In the genomic region with DNA sequence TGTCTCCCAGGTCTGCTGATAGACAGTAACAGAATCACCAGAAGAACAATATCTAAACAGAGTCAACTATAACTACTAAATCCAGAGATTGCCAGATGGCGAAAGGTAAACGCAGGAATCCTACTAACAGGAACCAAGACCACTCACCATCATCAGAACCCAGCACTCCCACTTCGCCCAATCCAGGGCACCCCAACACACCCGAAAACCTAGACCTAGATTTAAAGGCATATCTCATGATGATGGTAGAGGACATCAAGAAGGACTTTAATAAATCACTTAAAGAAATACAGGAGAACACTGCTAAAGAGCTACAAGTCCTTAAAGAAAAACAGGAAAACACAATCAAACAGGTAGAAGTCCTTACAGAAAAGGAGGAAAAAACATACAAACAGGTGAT, we compare ENCODE assay signal across 8 mouse cellular contexts.
DNase-seq lines count a peak whose midpoint lies in the region; TF ChIP-seq lines count a peak whose summit lies in the region.
"Not testable (repeated sequence)": the region's sequence is repeated elsewhere in the genome, so short reads cannot be mapped to it uniquely, and the experiment has no call there.

No protein-coding gene starts in this region.

- H3K4me3 ChIP-seq in layer of hippocampus, adult 2 months, result not testable (repeated sequence)

- intact Hi-C loops in heart, postnatal 14 days (cut with DNase I); left cerebral cortex, postnatal 14 days (cut with DNase I): not testable (repeated sequence)

- peak; percentile 7 to 9 for DNase-seq in adrenal gland, postnatal 4 days (ENCODE audit: low spot score in 2 of 2)
- DNase-seq in frontal cortex, postnatal 25 days (ENCODE audit: low spot score in 2 of 2), result peak; percentile 13 to 33
- peak; percentile 9 for DNase-seq in heart, postnatal 14 days
- DNase-seq in layer of hippocampus, adult 2 months (ENCODE audit: low spot score in 2 of 2), result peak; percentile 2 to 9
- peak; percentile 7 to 12 for DNase-seq in left cerebral cortex, postnatal 14 days (ENCODE audit: low spot score in 2 of 2)
- peak; percentile 1 for DNase-seq in ovary, postnatal 14 days (ENCODE audit: low spot score)
- peak; percentile 8 for DNase-seq in testis, postnatal 14 days (ENCODE audit: low spot score)
- DNase-seq in urinary bladder, postnatal 36 days (ENCODE audit: low spot score in 2 of 2), result peak; percentile 2 to 13

- TF ChIP-seq CTCF in layer of hippocampus, adult 2 months (conservative IDR thresholded peaks at IDR 0.05), result not testable (repeated sequence)

- H3K27ac ChIP-seq in layer of hippocampus, adult 2 months, result not testable (repeated sequence)
